Mouse (Mus musculus) heart, postnatal 0 days (tissue): ENCODE results near the gene Susd4.

Experiments
- CTCF ChIP-seq: IDR thresholded peaks from 2 replicates; pipeline ENCODE4 v1.5.1; 2016; ENCODE audit warnings: antibody characterized with exemption, control low read depth, low read depth
- EP300 ChIP-seq: IDR thresholded peaks from 2 replicates; pipeline ENCODE4 v1.6.1; 2016; ENCODE audit warnings: antibody characterized with exemption, low read depth

GRCm38 (mm10) chr1:182783774-182784173, 20.1 kb downstream of the Susd4 start:
- TF ChIP-seq CTCF (no peak), EP300 (no peak)
